Mouse (Mus musculus) thymus, adult 18-20 months (tissue): ENCODE data around the gene Slc35g3.
A peak's percentile ranks its signal among the peaks of the same experiment; 100 is the strongest.

ENCODE experiments used
- DNase-seq, 2 experiments: peaks; one replicate each; pipeline ENCODE4 v3.0.0; 2022; ENCODE audit warnings: mixed read lengths in 2 of 2

The Slc35g3 gene

DNA sequence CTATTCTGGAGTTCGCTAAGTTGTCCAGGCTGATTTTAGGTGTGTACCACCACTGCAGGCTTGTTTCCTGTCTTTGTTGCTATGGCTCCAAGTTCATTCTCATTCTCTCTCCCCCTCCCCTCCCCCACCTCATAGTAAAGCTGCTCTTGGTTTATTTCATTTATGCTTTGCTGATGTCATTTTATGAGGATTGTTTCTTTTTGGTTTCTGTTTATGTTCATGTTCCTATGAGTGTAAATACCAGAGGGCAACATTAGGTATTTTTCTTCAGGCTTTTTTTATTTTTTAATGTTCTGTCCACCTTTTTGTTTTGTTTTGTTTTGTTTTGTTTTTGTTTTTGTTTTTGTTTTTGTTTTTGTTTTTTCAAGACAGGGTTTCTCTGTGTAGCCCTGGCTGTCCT is at the start of gene Slc35g3:
Gene Slc35g3 (minus strand): TSS at position 101 of the 400 bp plus-strand sequence.
- DNase-seq: no peak

DNA sequence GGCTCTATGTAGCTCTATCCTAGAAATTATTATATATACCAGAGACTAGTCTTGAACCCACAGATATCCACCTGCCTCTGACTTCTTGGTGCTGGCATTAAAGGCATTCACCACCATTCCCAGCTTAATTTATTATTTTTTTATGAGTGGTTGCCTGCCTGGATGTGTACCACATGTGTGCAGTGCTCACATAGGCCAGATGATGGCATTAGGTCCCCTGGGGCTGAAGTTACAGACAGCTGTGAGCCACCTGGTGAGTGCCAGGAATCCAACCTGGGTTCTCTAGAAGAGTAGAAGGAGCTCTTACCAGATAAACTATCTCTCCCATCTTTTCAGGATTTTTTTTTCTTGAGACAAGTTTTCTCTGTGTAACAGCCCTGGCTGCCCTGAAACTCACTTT is 48.5 kb upstream of the Slc35g3 start:
- DNase-seq: no peak

GRCm38 (mm10) chr11:69807641-69808040 is 45.9 kb upstream of the Slc35g3 start:
- DNase-seq: no peak

DNA sequence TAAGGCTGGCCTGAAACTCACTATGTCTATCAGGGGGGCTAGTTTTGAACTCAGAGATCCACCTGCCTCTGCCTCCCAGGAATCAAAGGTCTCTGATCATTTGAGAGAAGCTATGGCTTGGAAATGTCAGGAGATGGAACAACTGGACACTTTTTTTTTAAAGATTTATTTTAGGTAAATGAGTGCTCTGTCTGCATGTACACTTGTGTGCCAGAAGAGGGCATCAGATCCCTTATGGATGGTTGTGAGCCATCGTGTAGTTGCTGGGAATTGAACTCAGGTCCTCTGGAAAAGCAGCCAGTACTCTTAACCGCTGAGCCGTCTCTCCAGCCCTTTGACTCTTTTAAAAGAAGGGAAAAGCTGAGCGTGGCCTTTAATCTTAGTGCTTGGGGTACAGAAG is 44.6 kb upstream of the Slc35g3 start:
- DNase-seq: no peak

GRCm38 (mm10) chr11:69804972-69805909 is 43.5 kb upstream of the Slc35g3 start, which contains the start of gene Tmem102:
Tmem102 (minus strand) TSS chr11:69805624.
- no peak for DNase-seq

DNA sequence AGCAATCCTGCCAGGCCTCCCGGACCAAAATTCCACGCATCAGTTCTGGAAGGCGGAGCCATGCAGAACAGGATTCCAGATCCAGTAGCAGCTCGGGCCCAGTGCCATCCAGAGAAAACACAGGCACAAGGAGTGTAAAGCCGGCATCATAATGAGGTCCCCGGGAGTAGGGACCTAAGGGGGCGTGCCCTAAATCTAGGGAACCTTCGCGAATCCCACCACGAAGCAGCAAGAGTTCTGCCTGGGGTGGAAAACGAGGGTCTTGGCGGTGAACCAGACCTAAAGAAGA is 42.8 kb upstream of the Slc35g3 start:
- no peak for DNase-seq

GRCm38 (mm10) chr11:69803786-69804651 is 42.3 kb upstream of the Slc35g3 start:
- peak; percentile 59 to 70 for DNase-seq

DNA sequence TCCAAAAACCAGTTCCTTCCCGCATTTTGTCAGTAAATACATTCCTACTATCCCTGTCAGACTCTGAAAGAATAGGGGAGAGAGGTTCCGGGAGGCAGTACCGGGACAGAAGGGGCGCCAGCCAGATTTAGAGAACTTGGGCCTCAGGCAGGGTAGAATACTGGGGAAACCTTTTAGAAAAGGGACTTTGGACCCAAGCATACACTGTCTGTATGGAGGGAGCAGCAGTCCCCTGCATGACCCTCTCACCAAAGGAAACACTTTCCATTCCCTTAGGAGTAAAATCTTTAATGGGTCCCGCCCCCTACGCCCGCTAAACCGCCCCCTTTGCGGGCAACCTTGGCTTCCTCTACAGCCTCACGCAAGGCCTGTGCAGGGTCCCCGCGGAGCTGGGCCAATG is 41.6 kb upstream of the Slc35g3 start:
- no peak for DNase-seq

DNA sequence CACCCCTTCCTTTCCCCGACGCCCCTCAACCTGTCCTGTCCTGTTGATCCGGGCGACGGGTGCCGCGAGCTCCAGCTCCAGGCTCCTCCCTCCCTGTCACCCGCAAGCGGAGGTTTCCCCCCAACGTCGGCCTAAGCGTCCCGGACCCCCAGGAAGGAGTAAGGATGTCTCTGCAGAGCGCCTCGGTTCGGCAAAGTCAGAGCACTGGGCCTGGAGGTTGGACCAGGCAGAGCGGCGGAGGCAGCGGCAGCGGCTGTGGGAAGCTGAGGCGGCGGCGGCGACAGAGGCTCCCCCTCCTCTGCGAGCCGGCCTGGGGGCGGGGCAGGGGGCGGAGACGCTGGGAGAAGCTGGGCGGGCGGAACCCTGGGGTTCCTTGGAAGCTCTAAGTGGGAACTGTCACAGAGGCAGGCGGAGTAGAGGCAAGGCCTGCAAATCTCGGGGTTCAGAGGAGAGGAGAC is 40.9 kb upstream of the Slc35g3 start:
- peak; percentile 63 to 69 for DNase-seq

DNA sequence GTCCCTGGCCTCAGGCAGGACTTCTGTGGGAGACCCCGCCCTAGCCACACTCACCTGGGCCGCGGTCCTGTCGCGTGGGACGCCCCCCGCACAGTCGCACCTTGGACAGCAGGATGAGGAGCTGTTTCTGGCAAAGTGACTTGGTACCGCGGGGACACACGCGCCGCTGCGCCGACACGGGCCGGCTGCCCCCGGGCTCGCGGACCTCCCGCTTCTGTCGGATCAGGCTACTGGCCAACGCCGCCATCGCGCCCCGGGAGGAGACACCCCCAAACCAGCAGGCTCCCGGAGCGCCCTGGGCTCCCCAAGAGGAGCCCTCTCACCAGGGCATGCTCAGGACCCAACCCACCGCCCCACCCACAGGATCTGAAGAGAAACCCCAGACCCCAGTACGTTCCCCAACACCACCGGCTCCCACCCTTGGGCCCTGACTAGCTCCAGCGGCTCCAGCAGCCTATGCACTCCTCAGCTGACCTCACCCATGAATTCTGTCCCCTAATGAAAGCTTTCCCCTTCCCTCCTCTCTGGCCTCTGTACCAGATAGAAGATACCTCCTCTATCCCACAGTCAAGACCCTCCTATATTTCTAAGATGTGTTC is 39.7 kb upstream of the Slc35g3 start, which contains the start of gene Fgf11:
Gene Fgf11 (minus strand): TSS at position 479 of the 599 bp plus-strand sequence.
- no peak for DNase-seq

DNA sequence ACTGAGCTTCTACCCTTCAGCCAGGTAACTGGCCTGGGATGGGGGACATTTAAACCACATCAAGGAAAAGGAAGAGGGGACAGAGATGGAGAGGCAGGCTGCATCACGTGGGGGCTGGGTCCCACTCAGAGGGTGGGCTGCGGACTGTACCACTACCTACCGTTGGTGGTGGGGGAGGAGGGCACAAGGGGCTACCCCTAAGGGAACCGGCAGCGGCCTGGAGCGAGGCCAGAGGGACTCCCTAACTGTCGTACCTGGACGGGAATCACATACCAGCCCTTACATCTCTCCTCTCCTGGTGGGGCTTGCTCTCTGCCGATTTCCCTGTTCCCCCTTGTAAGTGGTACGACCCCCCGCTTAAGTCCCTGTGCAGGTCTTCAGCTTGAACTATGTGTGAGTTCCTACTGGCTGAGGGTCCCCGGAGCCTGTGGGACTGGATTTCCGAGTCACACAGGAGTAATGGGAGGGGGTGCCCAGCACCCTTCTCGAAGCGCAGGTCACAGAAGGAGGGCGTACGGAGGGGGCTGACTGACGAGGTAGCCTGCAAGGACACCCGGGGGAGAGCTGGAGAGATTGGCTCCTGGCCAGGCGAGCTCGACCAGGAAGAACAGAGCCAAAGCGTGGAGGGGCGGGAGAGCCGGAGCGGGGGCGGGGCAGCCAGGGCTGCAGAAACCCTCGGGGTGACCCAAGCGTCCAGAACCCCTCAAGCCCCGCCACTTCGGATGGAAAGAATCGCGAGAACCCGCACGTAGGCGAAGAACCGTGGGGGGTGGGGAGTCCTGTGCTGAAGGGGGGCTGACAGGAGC is 38.8 kb upstream of the Slc35g3 start:
- DNase-seq: no peak

GRCm38 (mm10) chr11:69800138-69800391 is 38.3 kb upstream of the Slc35g3 start:
- no peak for DNase-seq

- DNase-seq: no peak
Observed at GRCm38 (mm10) chr11:69799394-69800137, 37.8 kb upstream of the Slc35g3 start.

DNA sequence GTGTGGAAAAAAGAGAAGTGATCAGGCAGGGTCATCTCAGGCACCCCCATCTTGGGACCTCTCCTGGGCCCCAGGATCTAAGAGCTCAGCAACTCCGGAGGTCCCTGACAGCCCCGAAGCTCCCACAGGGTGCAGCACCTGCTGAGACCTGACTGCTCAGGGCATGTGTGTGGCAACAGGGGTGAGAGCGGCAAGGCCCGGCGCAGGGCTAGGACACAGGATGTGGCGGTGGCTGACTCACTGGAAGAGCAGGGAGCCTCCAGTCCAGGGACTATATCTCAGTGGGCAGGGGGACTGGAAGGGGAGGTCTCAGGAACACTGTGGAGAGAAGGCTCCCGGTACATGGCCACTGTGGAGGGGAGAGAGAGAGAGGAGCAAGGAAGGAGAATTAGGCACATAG is 36.2 kb upstream of the Slc35g3 start:
- no peak for DNase-seq

DNA sequence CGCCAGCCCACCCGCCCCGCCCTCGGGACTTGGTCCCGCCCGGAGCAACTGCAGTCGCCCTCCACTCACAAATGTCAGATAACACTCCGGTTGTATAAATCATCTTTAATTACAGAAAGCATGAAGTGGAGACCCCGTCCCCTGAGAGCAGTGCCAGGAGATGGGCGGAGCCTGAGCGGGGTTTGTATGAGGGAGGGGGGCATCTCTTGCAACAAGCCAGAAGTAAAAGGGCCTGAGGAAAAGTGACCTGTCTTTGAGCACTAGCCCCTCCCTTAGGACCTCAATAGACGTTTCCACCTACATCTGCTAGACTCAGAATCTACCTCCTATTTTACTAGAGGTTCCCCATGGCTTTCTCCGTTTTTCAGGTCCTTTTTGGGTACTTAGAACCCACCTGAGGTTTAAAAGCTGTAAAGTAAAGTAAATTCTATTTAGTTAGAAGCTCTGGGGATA is 34.2 kb upstream of the Slc35g3 start:
- no peak for DNase-seq

DNA sequence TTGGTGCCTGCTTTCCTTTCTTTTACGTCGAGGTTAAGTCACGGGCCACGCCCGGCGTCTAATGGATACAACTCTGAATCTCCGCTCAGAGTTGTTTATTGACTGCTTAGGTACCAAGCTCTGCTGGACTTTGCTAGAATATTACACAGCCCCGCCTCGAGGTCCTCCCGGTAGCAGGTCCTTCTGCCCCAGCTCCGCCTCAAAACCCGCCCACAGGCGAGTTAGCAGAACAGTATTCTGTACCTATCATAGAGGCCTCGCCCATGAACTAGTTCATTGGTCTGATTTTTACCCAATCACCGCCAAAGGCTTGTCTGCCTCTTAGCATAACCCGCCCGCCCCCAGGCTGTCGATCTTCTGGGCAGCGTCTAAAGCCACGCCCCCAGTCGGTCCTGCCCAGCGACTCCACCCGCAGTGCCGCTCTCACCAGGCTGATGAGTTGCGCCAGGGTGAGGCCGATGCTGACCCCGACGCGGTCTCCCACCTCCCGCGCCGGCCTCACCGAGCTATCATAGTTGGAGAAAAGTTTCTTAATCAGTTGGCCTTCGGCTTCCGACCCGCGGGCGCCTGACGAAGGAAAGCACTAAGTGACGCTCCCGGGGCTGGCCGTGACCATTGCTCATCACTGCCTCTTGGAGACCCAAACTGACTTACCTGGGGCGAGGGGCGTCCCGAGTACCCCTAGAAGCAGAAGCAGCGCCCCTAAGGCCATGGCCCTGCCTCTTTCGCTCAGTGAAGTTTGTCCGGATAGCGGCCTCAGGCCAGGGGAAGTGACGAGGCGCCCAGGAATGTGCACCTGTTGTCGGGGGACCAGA is 33.6 kb upstream of the Slc35g3 start, which contains the start of gene Chrnb1:
Gene Chrnb1 (minus strand): TSS at position 776 of the 815 bp plus-strand sequence.
- peak; percentile 92 to 95 for DNase-seq

DNA sequence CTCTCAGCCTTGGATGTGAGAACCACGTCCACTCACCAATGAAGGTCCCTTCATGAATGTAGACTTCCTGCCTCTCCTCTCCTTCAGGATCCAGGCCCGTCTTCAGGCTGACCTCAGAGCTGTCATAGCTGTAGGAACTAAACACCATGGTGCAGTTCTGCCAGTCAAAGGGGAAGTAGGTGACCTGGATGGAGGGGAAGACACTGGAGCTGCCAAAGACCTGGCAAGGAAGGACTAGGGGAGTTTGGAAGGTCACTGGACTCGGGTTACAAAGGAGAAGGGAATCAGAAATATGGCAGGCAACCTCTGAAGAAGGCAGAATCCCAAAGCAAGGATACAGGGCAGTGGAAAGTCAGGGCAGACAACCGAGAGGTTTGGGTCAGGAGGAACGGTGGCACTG is 31.7 kb upstream of the Slc35g3 start:
- no peak for DNase-seq

DNA sequence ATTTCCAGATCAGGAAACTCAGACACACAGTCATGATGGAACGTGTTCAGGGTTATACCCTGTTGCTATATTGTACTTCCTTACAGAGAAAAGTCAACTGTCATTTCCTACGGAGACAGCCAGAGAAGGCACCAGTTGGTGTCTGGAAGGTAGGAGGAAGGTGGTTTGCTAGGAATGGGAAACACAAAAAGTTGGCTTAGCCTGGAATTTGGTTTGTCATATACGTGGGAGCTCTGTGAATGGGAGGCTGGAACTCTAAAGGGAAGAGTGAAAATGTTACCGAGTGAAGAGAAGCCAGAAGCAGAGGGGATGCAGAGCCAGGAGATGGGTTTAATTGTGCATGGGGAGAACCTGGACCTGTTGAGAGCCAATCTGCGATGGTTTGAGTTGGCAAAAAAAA is 29.7 kb upstream of the Slc35g3 start:
- DNase-seq: no peak

DNA sequence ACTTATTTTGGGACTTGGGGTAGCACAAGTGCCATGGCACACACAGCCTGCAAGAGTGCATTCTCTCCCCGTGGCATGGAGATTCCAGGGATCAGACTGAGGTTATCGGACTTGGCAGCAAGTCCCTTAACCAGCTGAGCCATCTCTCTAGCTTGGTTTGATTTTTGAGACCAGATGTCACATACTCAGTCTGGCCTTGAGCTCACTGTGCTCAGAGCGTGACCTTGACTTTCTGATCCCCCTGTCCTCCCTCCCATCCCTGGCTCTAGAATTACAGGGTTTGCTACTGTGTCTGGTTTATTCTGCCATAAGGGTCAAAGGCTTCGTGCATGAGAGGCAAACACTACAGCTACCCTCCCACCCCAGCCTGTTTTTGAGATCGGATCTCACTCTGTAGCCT is 27.7 kb upstream of the Slc35g3 start:
- DNase-seq: no peak

DNA sequence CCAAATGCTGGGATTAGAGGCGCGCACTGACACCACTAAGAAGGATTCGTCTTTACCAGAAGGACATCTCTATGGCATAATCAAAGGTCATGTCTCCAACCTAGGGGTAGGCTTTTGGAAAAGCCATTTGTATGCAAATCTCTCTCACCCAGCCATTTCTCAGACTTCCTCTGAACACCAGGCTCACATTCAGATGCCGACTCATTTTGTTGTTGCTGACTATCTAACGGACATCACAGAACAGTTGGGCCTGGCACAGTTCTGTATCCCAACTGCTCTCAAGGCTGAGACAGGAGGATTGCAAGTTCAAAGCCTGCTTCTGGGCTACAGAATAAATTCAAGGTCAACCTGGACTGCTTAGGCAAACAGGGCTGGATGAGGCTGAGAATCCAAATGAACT is 25.5 kb upstream of the Slc35g3 start:
- no peak for DNase-seq

GRCm38 (mm10) chr11:69784793-69785272 is 23.1 kb upstream of the Slc35g3 start:
- DNase-seq: no peak
